Mouse (Mus musculus): Measurements from ENCODE around the gene Rpn1.

Rpn1 gene

GRCm38 (mm10) chr6:88084278-88085151 is at the start of gene Rpn1:
Rpn1 (plus strand) TSS chr6:88084482.
- in situ Hi-C loops (cut with MboI, MseI) = loop anchor here (5.0 kb wide), 1 partner anchor 177 kb away; no protein-coding TSS in a partner anchor

- in situ Hi-C loops (cut with MboI, MseI) = no loop called here
These were observed 46.7 kb upstream of the Rpn1 start for GRCm38 (mm10) chr6:88037471-88038045.

- in situ Hi-C loops (cut with MboI, MseI) = no loop called here
These were observed 44.9 kb upstream of the Rpn1 start for GRCm38 (mm10) chr6:88039426-88039825.

GRCm38 (mm10) chr6:88041221-88041620 is 43.1 kb upstream of the Rpn1 start:
- in situ Hi-C loops (cut with MboI, MseI) = loop anchor here (5.0 kb wide), 1 partner anchor 36 kb away; no protein-coding TSS in a partner anchor

- in situ Hi-C loops (cut with MboI, MseI) = loop anchor here (5.0 kb wide), 1 partner anchor 35 kb away; no protein-coding TSS in a partner anchor
These were observed 41.9 kb upstream of the Rpn1 start for GRCm38 (mm10) chr6:88042336-88042735.

GRCm38 (mm10) chr6:88044234-88044576 is 40.1 kb upstream of the Rpn1 start:
- in situ Hi-C loops (cut with MboI, MseI) = loop anchor here (5.0 kb wide), 1 partner anchor 33 kb away; no protein-coding TSS in a partner anchor

GRCm38 (mm10) chr6:88044577-88045405 is 39.5 kb upstream of the Rpn1 start, which contains the start of gene Rab7:
Rab7 (minus strand) TSS chr6:88045270.
- in situ Hi-C loops (cut with MboI, MseI) = loop anchor here (5.0 kb wide), 1 partner anchor 33 kb away; no protein-coding TSS in a partner anchor

- in situ Hi-C loops (cut with MboI, MseI) = no loop called here
These were observed 38.9 kb upstream of the Rpn1 start for GRCm38 (mm10) chr6:88045406-88045766.

- in situ Hi-C loops (cut with MboI, MseI) = no loop called here
These were observed 36.4 kb upstream of the Rpn1 start for GRCm38 (mm10) chr6:88047853-88048252.

GRCm38 (mm10) chr6:88049008-88049407 is 35.3 kb upstream of the Rpn1 start:
- in situ Hi-C loops (cut with MboI, MseI) = no loop called here

- in situ Hi-C loops (cut with MboI, MseI) = no loop called here
These were observed 33.1 kb upstream of the Rpn1 start for GRCm38 (mm10) chr6:88051206-88051605.

- in situ Hi-C loops (cut with MboI, MseI) = no loop called here
These were observed 30.8 kb upstream of the Rpn1 start for GRCm38 (mm10) chr6:88053228-88054080.

- in situ Hi-C loops (cut with MboI, MseI) = no loop called here
These were observed 30.0 kb upstream of the Rpn1 start for GRCm38 (mm10) chr6:88054081-88054835.

GRCm38 (mm10) chr6:88055663-88056062 is 28.6 kb upstream of the Rpn1 start:
- in situ Hi-C loops (cut with MboI, MseI) = no loop called here

- in situ Hi-C loops (cut with MboI, MseI) = no loop called here
These were observed 27.4 kb upstream of the Rpn1 start for GRCm38 (mm10) chr6:88056866-88057265.

GRCm38 (mm10) chr6:88059903-88060302 is 24.4 kb upstream of the Rpn1 start:
- in situ Hi-C loops (cut with MboI, MseI) = no loop called here

- in situ Hi-C loops (cut with MboI, MseI) = no loop called here
These were observed 23.7 kb upstream of the Rpn1 start for GRCm38 (mm10) chr6:88060602-88061001.

GRCm38 (mm10) chr6:88061406-88061805 is 22.9 kb upstream of the Rpn1 start:
- in situ Hi-C loops (cut with MboI, MseI) = no loop called here

- in situ Hi-C loops (cut with MboI, MseI) = no loop called here
These were observed 21.9 kb upstream of the Rpn1 start for GRCm38 (mm10) chr6:88062398-88062797.

GRCm38 (mm10) chr6:88064072-88064642 is 20.1 kb upstream of the Rpn1 start:
- in situ Hi-C loops (cut with MboI, MseI) = no loop called here

All from T-helper 1 cell (primary cell).